Mouse (Mus musculus) megakaryocyte-erythroid progenitor cell, adult 5-6 weeks (primary cell): ENCODE measurements around the gene Ece1. TPM values are rescaled to one million over a fixed set of nuclear protein-coding genes. Genes with fewer than 3 reads are reported as not detected.
"Not testable (repeated sequence)": the region's sequence is repeated elsewhere in the genome, so short reads cannot be mapped to it uniquely, and the experiment has no call there.

Experiments used
- ATAC-seq: replicated peaks from 2 replicates; pipeline ENCODE4 v1.8.0; 2016; ENCODE audit warnings: mild to moderate bottlenecking, inconsistent platforms; ENCODE audit not compliant: severe bottlenecking, poor library complexity, low FRiP score, low TSS enrichment
- total RNA-seq, 2 experiments: library from RNA; stranded (forward) in 1 of 2; stranded (reverse) in 1 of 2; fragments of 200-1000, 215-1000 nt in 1 of 2; fragments of >200 nt in 1 of 2; fragmentation: Nextera tagmentation in 1 of 2; gene quantifications; 2 replicates each; pipeline ENCODE4 v1.2.3; 2014 to 2017

The Ece1 gene
- total RNA-seq (2014; fragmentation: Nextera tagmentation) (2.7 and 6.2 TPM in 2 replicates), total RNA-seq (2017) (3.3 and 3.8 TPM in 2 replicates)

DNA sequence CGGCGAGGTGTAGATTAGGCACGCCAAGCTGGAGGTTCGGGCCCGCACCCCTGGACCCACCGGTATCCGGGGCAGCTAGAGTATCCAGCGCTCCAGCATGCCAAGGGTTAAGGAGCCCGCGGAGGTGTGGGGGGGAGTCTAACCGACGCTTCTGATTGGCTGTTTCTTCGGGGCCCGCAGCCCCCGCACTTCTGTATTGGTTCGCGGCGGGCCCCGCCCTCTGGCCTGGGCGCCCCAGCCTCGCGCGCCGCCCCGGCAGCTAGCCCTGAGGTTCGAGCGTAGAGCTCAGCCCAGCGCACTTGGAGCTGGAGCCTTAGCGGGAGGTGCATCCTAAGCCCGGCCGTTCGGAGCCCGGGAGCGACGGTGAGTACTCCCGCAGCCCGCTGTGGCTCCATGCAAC, at the start of gene Ece1:
Ece1 (plus strand) TSS at position 219 of the 400 bp plus-strand sequence.
- peak; percentile 86 for ATAC-seq

DNA sequence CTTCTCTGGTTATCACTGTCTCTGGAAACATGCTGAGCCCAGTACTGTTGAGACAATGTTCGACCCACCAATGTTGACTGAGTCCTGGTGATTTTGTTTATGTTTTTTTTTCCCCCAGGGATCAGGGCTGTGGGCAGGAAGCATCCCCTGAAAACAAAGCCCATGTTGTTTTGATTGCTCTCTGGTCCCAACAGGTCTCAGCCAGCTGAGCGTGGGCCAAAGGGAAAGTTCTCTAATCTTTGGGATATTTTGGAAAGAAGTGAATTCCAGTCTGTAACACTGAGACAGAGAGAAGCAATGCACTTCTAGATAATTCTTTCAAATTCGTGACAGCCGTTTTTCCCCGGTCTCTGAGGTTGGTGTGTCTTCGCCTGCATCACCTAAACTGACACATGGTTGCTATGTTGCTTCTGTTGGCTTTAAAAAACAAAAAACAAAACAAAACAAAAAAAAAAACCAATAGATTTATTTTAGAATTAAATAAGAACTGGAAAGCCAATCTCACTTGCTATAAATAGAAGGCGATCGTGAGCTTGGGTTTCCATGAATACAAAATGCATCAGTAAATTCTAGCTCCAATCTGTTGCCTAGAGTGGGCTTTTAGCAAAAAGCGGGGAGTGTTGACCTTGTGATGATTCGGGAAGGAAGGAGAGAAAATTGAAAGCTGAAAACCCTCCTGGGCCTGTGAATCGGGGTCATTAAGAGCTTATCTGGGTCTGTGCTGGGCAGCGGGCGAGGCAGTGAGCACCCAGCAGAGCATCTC, 48.9 kb upstream of the Ece1 start:
- no peak for ATAC-seq

DNA sequence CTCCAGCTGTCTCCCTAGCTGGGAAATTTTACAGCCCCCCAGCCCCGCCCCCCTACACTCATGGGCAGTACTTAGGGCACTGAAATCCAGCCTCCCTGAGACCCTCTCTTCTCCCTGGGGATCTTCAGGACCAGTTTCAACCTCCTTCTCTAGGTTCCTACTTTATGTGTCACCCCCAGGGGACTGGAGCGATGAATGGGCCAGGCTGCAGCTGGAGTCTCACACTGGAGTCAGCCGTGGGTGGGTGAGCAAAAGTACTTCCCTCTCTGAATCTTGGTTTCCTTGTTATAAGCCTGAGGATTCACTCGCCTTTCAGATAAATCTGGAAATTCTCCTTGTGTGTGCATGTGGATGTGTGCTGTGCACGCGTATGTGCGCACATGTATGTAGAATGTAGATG, 47.9 kb upstream of the Ece1 start:
- no peak for ATAC-seq

DNA sequence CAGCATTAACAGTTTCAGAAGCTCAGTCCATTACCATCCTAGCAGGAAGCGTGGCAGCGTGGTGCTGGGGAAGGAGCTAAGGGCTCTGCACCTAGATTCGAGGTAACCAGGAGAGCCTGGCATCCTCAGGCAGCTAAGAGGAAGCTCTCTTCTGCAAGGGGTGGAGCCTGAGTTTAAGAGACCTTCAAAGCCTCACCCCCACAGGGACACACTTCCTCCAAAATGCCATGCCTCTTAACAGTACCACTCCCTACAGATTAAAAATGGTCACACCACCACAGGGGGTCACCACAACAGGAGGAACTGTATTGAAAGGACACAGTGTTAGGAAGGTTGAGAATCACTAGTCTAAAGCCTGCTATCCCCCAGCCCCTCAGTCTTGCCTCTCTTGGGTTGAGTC, 46.6 kb upstream of the Ece1 start:
- no peak for ATAC-seq

DNA sequence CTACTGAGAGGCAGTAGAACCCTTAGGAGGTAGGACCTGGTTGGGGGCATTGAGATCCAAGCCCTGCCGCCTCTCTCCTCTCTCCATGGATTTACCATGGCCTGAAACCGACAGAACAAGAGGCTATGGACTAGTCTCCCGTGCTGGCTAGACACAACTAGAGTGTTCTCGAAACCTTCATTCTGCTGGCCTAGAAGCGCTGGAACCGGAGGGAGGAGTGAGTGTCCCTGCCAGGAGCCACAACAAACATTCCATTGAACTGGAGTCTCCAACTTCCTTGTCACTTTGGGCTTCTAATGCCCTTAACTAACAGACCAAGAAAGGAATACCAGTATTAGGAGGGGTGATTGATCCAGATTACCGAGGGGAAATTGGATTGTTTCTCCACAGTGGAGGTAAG, 45.8 kb upstream of the Ece1 start:
- no peak for ATAC-seq

DNA sequence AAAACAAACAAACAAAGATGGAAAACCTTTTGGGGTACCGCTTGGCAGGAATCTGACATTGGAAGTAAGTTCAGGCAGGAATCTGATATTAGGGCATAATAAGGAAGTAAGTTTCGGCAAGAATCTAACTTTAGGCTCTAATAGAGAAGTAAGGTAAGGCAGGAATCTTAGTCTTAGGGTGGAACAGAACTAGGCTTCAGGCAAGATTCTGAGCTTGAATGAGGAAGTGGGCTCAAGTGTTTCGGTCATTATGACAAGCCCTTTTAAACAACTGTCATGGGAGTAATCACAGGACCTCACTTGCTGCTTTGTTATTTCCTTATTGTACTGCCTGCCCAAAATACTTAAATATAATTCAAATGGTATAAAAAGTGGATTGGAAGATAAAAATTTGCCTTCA, 43.7 kb upstream of the Ece1 start:
- no peak for ATAC-seq

DNA sequence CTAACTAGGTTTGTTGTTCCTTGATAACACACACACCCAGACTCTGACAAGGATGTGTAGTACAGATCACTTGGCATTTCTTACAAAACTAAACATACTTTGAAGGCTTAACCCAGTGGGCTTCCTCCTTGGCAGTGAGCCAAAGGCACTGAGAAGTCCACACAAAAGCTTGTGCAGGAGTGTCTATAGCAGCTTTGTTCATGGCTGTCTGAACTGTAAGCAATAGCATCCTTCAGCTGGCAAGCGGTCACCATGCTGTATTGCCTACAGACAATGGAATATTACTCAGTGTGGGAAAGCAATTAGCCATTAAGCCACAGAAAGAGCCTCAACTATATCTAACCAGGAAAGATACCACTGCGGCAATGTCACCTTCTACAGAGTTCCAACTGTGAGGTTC, 42.5 kb upstream of the Ece1 start:
- no peak for ATAC-seq

DNA sequence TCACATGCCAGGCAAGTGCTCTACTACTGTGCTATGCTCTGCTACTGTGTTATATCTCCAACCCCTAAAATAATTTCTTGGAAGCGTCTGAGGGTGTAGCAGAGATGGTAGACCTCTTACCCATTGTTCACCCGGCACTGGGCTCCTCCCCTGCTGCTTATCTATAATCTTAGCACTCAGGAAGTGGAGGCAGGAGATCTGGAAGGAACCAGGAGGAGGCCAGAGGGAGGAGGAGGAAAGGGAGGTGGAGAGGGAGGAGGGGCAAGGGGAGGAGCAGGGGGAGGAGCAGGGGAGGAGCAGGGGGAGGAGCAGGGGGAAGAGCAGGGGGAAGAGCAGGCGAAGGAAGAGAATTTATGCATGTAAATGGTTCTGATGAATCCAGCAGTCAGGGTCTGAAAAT, 41.3 kb upstream of the Ece1 start:
- no peak for ATAC-seq

DNA sequence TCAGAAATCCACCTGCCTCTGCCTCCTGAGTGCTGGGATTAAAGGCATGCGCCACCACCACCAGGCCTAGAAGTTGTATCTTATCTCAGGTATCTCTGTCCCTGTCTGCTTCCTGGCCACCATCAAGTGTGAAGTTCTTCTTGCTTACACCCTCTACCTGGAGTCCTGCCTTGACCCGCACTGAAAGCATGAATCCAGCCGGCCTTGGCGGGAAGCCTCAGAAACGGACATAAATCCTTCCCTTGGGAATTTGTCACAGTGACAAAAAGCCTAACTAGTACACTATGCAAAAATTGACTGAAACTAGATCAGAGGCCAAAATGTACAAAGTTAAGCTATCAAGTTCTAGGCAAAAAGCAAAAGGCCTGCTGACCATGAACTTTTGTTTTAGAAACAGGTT, 39.5 kb upstream of the Ece1 start:
- ATAC-seq: no peak

DNA sequence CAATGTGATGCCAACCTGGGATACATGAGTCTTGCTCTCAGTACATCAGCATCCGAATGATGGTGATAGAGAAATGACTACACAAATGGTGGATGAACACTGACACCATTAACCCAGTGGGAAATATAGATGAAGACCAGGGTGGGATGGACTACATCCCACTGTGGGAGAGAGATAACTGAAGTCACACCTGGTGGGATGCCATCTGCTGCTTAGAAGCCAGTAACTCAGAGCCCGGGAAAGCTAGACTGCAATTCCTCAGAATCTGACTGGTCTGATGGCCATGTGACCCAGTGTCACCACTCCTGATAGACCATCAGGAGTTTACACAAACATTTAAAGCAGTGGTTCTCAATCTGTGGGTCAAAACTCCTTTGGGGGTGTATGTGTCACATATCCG, 38.5 kb upstream of the Ece1 start:
- ATAC-seq: no peak

DNA sequence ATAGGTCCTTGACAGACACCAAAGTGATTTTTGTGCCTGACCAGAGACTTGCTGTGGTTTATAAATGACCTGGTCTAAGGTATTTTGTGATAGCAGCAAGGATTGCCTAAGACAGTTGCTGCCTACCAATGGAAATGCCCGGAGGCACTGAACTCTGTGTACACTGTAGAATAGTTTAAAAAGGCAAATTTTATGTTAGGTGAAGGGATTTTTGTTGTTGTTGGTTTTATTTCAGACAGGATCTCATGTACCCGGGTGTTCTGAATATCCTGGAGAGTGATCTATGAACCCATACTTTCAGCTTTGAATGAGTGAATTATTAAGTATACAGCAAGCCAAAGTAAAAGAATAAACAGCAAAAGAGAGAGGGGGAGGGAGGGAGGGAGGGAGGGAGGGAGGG, 37.2 kb upstream of the Ece1 start:
- no peak for ATAC-seq

DNA sequence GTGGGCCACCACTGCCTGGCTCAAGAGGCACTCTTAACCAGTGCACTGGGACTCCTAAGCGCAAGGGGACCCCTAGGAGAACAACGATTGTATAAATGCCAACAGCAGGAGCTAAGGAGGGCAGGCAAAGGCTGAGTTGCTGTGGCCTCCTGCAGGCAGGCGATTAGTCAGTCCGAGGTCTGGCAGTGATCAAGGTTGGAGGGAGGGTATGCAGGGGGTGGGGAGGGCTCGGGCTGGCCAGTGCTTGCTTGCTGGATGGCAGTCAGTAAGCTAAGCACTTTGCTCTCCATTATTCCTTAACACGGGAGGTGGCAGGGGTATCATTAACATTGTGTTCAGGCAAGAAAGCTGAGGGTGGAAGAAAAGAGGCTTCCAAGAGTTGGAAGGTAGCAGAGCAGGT, 31.7 kb upstream of the Ece1 start:
- no peak for ATAC-seq

DNA sequence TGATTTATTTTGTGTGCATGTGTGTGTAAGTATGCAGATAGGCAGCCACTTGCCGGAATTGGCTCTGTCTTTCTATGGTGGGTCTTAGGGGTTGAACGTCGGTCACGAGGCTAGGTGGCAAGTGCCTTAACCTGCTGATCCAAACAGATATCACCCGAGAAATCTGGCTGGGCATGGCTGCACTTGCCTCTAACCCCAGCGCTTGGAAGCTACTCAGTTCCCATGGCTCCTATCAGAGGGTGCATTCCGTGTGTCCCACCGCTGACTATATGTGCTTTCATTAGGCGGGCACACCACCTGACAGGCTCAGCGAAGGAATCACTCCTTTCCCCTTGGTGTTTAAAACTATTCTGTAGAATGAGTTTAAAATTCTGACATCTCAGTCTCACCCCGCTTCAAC, 30.4 kb upstream of the Ece1 start:
- no peak for ATAC-seq

DNA sequence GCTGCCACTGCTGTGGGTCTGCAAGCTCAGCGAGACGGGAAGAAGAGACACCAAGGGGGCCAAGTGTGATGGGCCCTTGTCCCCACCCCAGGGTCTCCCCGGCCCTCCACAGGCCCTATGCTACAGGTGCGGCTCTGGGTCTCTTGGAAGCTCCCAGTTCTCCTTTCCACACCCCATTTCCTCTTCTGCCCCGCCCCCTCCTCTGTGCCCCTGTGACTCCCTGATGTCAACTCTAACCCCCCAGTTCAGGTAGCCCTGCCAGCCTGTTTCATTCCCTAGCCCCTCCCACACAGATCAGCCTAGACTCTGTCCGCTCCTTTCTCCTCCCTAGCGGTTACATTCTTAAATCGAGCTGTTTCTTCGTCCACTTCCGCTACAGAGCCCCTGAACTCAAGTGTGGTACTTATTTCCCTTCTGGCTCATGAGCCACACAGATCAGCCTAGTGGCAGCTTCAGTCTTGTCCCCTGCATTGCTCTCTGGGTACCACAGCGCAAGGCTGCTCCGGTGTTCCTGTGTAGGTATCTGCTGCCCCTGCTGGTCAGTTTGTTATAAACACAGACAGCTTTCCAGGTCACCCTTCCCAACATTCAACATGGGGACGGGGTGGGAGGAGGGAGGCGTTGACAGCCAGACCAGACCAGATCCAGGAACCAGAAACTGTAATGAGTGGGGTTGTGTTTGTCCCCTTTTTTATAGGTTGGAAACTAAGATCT, 26.3 kb upstream of the Ece1 start:
- ATAC-seq: peak; percentile 90

DNA sequence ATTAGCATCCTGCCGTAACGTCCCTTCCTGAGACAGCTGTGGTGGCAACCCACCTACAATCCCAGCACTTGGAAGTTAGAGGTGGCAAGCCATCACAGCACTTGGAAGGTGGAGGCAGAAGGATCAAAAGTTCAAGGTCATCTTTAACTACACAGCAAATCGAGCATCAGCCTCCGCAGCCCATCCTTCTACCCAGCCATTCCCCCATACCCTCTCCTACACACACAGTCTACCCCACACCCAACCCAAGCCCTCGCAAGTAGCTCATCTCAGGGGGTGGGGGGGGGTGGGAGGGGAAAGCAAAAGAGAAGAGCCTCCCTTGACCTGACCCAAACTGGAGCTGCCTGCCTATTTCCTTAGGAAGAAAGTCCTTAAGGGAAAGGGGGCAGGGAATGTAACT, 25.3 kb upstream of the Ece1 start:
- no peak for ATAC-seq

DNA sequence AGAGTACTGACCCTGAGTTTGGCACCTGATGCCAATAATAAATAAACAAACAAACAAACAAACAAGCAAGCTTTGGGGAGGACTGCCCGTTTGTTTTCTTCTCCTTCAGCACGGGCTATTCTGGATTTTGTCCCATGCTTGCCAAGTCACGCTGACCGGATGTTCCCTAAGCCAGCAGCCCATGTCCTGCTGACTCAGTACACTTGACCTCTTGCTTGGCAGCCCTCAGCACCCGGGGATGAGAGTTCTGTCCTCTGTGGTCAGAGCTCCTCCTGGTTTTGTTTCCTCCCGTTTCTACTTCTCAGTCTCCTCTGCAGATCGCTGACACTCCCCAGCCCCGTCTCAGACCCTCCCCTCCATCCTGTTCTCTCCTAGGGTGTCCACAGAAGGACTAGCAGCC, 24.2 kb upstream of the Ece1 start:
- no peak for ATAC-seq

DNA sequence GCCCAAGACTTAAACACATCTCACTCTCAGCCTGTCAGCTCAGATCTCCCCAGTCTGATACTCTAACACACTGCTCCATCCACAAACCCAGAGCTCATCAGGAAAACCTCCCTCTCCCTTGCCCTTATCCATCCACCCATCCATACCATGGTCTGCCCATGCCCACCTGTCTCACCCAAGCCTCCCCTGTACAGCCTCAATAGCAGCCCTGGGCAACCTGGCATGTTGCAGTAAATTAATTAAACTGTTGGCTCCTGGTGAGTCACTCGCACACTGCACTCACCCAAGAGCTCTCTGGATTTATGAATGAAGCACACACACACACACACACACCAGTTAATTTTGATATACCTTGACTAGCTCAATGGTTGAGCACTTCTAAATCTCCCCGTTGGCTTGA, 23.2 kb upstream of the Ece1 start:
- no peak for ATAC-seq

DNA sequence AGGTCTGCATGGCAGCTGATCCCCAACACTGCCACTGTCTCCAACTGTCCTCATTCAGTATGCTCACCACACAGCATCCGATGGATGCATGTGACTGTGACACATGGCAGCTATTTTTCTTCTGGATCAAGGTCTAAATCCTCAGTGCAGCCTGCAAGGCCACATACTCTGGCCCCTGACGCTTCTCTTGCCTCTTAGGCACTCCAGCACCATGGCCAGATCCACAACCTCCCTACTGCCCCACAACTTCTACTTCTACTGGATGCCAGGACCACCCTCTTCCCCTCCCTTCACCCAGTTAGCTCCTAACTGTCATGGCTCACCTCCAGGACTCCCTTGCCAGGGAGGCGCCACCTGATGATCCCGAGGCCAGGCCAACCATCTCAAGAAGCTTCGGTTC, 22.6 kb upstream of the Ece1 start:
- no peak for ATAC-seq

DNA sequence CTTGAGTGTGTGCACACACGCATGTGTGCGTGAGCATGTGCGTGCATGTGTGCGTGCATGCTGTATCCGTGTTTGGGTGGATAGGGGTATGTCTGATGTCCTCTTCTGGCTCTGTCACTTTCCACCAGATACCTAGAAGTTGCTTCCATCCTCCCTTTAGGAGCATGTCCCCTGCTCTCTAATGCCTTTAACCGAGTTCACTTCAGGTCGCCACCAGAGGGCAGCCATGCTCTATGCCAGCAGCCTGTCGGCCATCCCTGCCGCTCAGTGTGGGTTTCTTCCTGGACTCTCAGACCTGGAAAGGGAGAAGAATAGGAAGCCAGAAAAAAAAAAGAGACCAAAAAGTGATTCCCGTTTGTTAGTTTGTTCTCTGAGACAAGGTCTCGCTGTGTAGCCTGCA, 17.4 kb upstream of the Ece1 start:
- peak; percentile 81 for ATAC-seq

DNA sequence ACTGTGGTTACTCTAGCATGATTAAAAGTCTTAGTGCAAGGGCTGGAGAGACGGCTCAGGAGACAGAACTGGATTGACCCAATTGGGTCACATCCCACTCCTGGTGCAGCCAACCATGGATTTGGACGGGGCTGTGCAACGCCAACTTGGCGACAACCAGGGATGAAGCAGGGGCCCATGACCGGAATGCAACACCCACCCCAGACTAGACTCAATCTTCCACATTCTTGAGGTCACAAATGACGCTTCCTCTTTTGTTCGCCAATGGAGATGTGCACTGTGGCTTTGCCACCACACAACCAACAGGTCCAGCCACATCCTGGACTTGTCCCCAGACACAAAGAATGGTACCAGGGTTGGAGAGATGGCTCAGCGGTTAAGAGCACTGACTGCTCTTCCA, 14.4 kb upstream of the Ece1 start:
- not testable (repeated sequence) for ATAC-seq

DNA sequence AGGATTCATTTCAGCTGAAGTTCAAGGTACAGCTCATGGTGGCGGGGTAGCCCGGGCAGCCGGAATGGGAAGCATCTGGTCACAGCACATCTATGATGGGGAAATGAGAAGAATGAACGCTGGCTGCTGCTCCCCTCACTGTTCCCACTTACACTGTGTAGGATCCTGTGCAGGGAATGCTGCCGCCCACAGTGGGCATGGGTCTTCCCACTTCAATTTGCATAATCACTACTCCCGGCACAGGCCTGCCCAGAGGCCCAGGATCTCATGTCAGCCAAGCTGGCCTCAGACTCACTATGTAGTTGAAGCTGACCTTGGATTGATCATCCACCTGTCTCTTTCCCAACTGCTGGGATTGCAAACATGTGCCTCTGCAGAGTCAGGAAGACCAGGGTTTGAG, 11.9 kb upstream of the Ece1 start:
- no peak for ATAC-seq
